Mouse (Mus musculus): ENCODE data around the gene Ercc6. TPM values are rescaled to one million over a fixed set of nuclear protein-coding genes. Genes with fewer than 3 reads are reported as not detected.

The Ercc6 gene
- polyA plus RNA-seq, 1 experiment: 18.4 TPM

GRCm38 (mm10) chr14:32492521-32492920 lies 20.8 kb upstream of the Ercc6 start:
- H3K4me3 ChIP-seq (ENCODE audit: insufficient read depth, low read length): no peak overlapping the region
- TF ChIP-seq POLR2A (IDR thresholded peaks at IDR 0.05; ENCODE audit: low read depth, low read length): no peak
- TF ChIP-seq CTCF (IDR thresholded peaks at IDR 0.05; ENCODE audit: borderline replicate concordance, insufficient read depth, low read length): no peak
- H3K27ac ChIP-seq (ENCODE audit: insufficient read depth, low read length): no peak overlapping the region
- H3K4me1 ChIP-seq (ENCODE audit: control insufficient read depth, insufficient read depth, low read length): 0 out of 2 replicates have a peak, but pooled peaks cover 5% of the 10 kb centered on the region

DNA sequence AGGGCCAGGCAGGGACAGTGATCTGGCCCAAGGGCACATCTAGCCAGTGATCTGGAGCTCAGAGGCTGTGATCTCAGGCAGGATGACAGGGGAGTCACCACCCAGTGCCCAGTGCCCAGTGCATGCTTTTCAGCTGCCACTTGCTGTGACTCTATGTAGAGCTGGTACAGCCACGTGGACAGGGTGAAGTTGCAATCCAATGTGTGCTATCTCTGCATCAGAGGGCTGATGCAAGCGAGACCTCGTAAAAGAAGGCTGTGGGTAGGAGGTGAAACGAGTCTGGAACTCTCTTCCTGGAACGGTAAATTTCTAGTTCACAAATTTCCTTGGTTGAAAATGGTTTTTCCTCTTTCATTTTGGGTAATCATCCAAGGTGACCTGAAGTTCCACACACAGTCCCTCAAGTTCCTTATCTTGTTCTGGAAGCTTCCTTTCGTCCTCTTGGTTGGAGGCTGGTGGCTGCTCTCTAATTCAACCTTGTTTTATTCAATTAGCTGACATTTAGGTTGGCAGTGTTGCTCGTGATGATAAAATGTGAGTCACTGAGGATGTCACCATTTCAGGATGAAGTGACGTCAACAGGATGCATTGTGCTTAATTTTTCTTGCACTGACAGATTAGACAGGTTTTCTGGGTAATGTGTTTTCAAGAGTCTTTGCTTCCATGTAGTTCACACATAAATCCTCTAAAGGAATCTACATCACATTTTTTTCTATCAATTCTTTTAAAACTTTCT lies 17.0 kb upstream of the Ercc6 start:
- Histone ChIP-seq H3K4me1 (ENCODE audit: control insufficient read depth, insufficient read depth, low read length) (0 out of 2 replicates have a peak, but pooled peaks cover 5% of the 10 kb centered on the region), H3K27ac (ENCODE audit: insufficient read depth, low read length) (no peak overlapping the region), H3K4me3 (ENCODE audit: insufficient read depth, low read length) (no peak overlapping the region)
- no peak for TF ChIP-seq POLR2A (IDR thresholded peaks at IDR 0.05; ENCODE audit: low read depth, low read length)
- TF ChIP-seq CTCF (IDR thresholded peaks at IDR 0.05; ENCODE audit: borderline replicate concordance, insufficient read depth, low read length): no peak

- no peaks in the 10 kb centered on the region for H3K4me1 ChIP-seq (ENCODE audit: control insufficient read depth, insufficient read depth, low read length)
- H3K4me3 ChIP-seq (ENCODE audit: insufficient read depth, low read length): no peak overlapping the region
- H3K27ac ChIP-seq (ENCODE audit: insufficient read depth, low read length): no peak overlapping the region
- TF ChIP-seq CTCF (IDR thresholded peaks at IDR 0.05; ENCODE audit: borderline replicate concordance, insufficient read depth, low read length): no peak
- no peak for TF ChIP-seq POLR2A (IDR thresholded peaks at IDR 0.05; ENCODE audit: low read depth, low read length)
Measured at GRCm38 (mm10) chr14:32501303-32501702, 12.0 kb upstream of the Ercc6 start.

- Histone ChIP-seq H3K4me3 (ENCODE audit: insufficient read depth, low read length) (no peak overlapping the region), H3K27ac (ENCODE audit: insufficient read depth, low read length) (no peak overlapping the region), H3K4me1 (ENCODE audit: control insufficient read depth, insufficient read depth, low read length) (peaks cover 3% of the 10 kb centered on the region; the same call in 1 of the 2 replicates)
- TF ChIP-seq POLR2A (IDR thresholded peaks at IDR 0.05; ENCODE audit: low read depth, low read length) (no peak), CTCF (IDR thresholded peaks at IDR 0.05; ENCODE audit: borderline replicate concordance, insufficient read depth, low read length) (no peak)
Measured at GRCm38 (mm10) chr14:32502764-32503688, 10.3 kb upstream of the Ercc6 start.

DNA sequence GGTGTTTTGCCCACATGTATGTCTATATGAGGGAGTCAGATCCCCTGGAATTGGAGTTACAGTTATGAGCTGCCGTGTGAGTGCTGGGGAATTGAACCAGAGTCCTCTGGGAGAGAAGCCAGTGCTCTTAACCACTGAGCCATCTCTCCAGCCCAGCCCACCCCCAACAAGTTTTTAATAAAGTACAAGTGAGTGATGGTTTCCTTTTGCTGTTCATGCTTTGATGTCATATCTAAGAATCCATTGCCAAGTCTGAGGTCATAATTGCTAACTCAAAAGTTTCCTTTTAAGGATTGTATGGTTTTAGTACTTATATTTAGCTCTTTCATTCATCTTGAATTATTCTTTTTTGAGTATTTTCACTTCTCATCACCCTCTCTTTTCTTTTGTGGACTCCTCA lies 9.4 kb upstream of the Ercc6 start:
- TF ChIP-seq POLR2A (IDR thresholded peaks at IDR 0.05; ENCODE audit: low read depth, low read length): no peak
- no peak for TF ChIP-seq CTCF (IDR thresholded peaks at IDR 0.05; ENCODE audit: borderline replicate concordance, insufficient read depth, low read length)
- H3K4me3 ChIP-seq (ENCODE audit: insufficient read depth, low read length): no peak overlapping the region
- no peak overlapping the region for H3K27ac ChIP-seq (ENCODE audit: insufficient read depth, low read length)
- H3K4me1 ChIP-seq (ENCODE audit: control insufficient read depth, insufficient read depth, low read length): peaks cover 3% of the 10 kb centered on the region; the same call in 1 of the 2 replicates

- H3K27ac ChIP-seq (ENCODE audit: insufficient read depth, low read length): peak overlapping the region; percentile 38; the same call in 1 of the 2 replicates
- peaks cover 3% of the 10 kb centered on the region; the same call in 1 of the 2 replicates for H3K4me1 ChIP-seq (ENCODE audit: control insufficient read depth, insufficient read depth, low read length)
- H3K4me3 ChIP-seq (ENCODE audit: insufficient read depth, low read length): no peak overlapping the region
- TF ChIP-seq CTCF (IDR thresholded peaks at IDR 0.05; ENCODE audit: borderline replicate concordance, insufficient read depth, low read length) (no peak), POLR2A (IDR thresholded peaks at IDR 0.05; ENCODE audit: low read depth, low read length) (no peak)
Measured at GRCm38 (mm10) chr14:32506329-32506728, 7.0 kb upstream of the Ercc6 start.

- no peak overlapping the region for H3K27ac ChIP-seq (ENCODE audit: insufficient read depth, low read length)
- TF ChIP-seq CTCF (IDR thresholded peaks at IDR 0.05; ENCODE audit: borderline replicate concordance, insufficient read depth, low read length): no peak
- H3K4me1 ChIP-seq (ENCODE audit: control insufficient read depth, insufficient read depth, low read length): peaks cover 3% of the 10 kb centered on the region; the same call in 1 of the 2 replicates
- H3K4me3 ChIP-seq (ENCODE audit: insufficient read depth, low read length): no peak overlapping the region
Measured at GRCm38 (mm10) chr14:32507216-32507615, 6.1 kb upstream of the Ercc6 start.

DNA sequence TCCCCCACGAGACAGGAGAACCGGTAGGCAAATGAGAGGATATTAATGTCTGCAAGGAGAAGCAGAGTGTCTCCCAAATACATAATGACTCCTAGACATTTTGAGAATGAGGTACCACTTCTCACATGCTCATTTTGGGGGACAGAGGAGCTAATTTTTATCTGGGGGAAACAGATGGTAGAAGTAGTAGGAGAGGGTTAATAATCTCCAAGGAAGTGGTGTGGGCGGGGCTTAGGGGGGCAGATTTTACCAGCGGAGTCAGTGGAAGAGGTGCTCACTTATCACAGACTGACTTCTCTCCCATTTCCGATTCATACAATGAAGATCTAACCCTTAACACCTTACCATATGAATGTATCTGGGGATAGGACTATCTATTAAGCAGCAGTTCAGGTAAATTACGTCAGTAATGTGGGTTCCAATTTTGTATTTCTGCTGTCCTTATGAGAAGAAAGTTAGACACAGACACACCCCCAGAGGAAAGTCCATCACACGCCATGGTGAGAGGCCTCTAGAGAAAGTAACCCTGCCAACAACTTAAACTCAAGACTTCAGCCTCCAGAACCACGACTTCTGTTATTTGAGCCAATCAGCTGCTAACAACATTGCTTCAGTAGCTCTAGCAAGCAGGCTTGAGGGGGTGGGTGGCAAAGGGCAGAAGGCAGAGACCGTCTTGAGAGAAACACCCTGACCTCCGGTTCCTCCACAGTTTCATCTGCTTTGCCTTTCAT lies 5.1 kb upstream of the Ercc6 start:
- no peak for TF ChIP-seq CTCF (IDR thresholded peaks at IDR 0.05; ENCODE audit: borderline replicate concordance, insufficient read depth, low read length)
- no peak for TF ChIP-seq POLR2A (IDR thresholded peaks at IDR 0.05; ENCODE audit: low read depth, low read length)

GRCm38 (mm10) chr14:32509443-32509961 lies 3.8 kb upstream of the Ercc6 start:
- H3K4me1 ChIP-seq (ENCODE audit: control insufficient read depth, insufficient read depth, low read length): peaks cover 3% of the 10 kb centered on the region; the same call in 1 of the 2 replicates
- H3K27ac ChIP-seq (ENCODE audit: insufficient read depth, low read length): no peak overlapping the region
- H3K4me3 ChIP-seq (ENCODE audit: insufficient read depth, low read length): no peak overlapping the region
- TF ChIP-seq CTCF (IDR thresholded peaks at IDR 0.05; ENCODE audit: borderline replicate concordance, insufficient read depth, low read length) (no peak), POLR2A (IDR thresholded peaks at IDR 0.05; ENCODE audit: low read depth, low read length) (no peak)

More for the DNA sequence above, 5.1 kb upstream of the Ercc6 start:
- no peak overlapping the region for H3K27ac ChIP-seq (ENCODE audit: insufficient read depth, low read length)
- H3K4me1 ChIP-seq (ENCODE audit: control insufficient read depth, insufficient read depth, low read length): peaks cover 3% of the 10 kb centered on the region; the same call in 1 of the 2 replicates
- H3K4me3 ChIP-seq (ENCODE audit: insufficient read depth, low read length): no peak overlapping the region

Measured in embryonic fibroblast, embryonic 13.5 days (primary cell).